Mouse (Mus musculus) embryonic facial prominence, embryonic 12.5 days (tissue): Measurements from ENCODE around the gene Cops3. TPM values are rescaled to one million over a fixed set of nuclear protein-coding genes. Genes with fewer than 3 reads are reported as not detected.

Source experiments
- ATAC-seq: fragments of 200-750 bp; cut with Nextera tagmentation; 2 replicates; pipeline ENCODE4 v1.8.0; 2017; ENCODE audit not compliant: insufficient number of reproducible peaks, insufficient read depth, low FRiP score, low TSS enrichment
- H3K27ac ChIP-seq: fragments of 300-500 bp; sonication (generic); 2 replicates; pipeline ENCODE4 v1.5.1; 2016; ENCODE audit warnings: mild to moderate bottlenecking
- H3K27me3 ChIP-seq: fragments of 300-500 bp; sonication (generic); 2 replicates; pipeline ENCODE4 v1.6.1; 2016; ENCODE audit warnings: mild to moderate bottlenecking, moderate library complexity
- H3K36me3 ChIP-seq: fragments of 300-500 bp; sonication (generic); 2 replicates; pipeline ENCODE4 v1.6.1; 2016; ENCODE audit warnings: mild to moderate bottlenecking
- H3K4me1 ChIP-seq: fragments of 300-500 bp; sonication (generic); 2 replicates; pipeline ENCODE4 v1.6.1; 2016
- H3K4me2 ChIP-seq: fragments of 300-500 bp; sonication (generic); replicated peaks from 2 replicates; pipeline ENCODE4 v1.6.1; 2016; ENCODE audit warnings: mild to moderate bottlenecking, moderate library complexity
- H3K4me3 ChIP-seq: fragments of 300-500 bp; sonication (generic); 2 replicates; pipeline ENCODE4 v1.5.1; 2016; ENCODE audit warnings: mild to moderate bottlenecking
- H3K9ac ChIP-seq: fragments of 300-500 bp; sonication (generic); 2 replicates; pipeline ENCODE4 v1.6.1; 2016; ENCODE audit warnings: mild to moderate bottlenecking, moderate library complexity
- H3K9me3 ChIP-seq: fragments of 300-500 bp; sonication (generic); 2 replicates; pipeline ENCODE4 v1.6.1; 2016; ENCODE audit warnings: mild to moderate bottlenecking, moderate library complexity
- WGBS: fragments of 180-500 bp; shearing (Covaris S2); methylation state at CpG from one replicate; pipeline ENCODE4 v1.1.7; 2016; 5-methylcytosine and 5-hydroxymethylcytosine counted together
- polyA plus RNA-seq: library from polyadenylated mRNA; unstranded; fragments of >200 nt; fragmentation: Nextera tagmentation; extraction: Ambion mirVana; gene quantifications from 2 replicates; pipeline ENCODE4 v1.2.1, GENCODE M21; 2016

The Cops3 gene
- polyA plus RNA-seq: 200 and 218 TPM in 2 replicates

GRCm38 (mm10) chr11:59839459-59840126, at the start of gene Cops3:
TSS of gene Cops3 (minus strand) at chr11:59839838.
- H3K27me3 ChIP-seq: no peaks in the 10 kb centered on the region
- H3K4me1 ChIP-seq: peaks cover 22% of the 10 kb centered on the region
- peak within 1 kb of the TSS; percentile 98 for H3K27ac ChIP-seq
- peak within 1 kb of the TSS; percentile 57 for H3K4me2 ChIP-seq
- WGBS: 2% methylated on average over 43 of the region's 43 CpGs
- peak within 1 kb of the TSS; percentile 92 for H3K4me3 ChIP-seq
- peak; percentile 96 for ATAC-seq
- no peaks in the 10 kb centered on the region for H3K9me3 ChIP-seq
- H3K36me3 ChIP-seq: peaks cover 15% of the 10 kb centered on the region
- H3K9ac ChIP-seq: peak within 1 kb of the TSS; percentile 91

- 74% methylated on average over 5 of the region's 5 CpGs for WGBS
- Histone ChIP-seq H3K4me3 (no peak overlapping the region), H3K4me1 (no peaks in the 10 kb centered on the region), H3K27ac (no peak overlapping the region), H3K4me2 (no peak overlapping the region), H3K36me3 (no peaks in the 10 kb centered on the region), H3K9ac (no peak overlapping the region), H3K27me3 (no peaks in the 10 kb centered on the region), H3K9me3 (no peaks in the 10 kb centered on the region)
- no peak for ATAC-seq
Observed at GRCm38 (mm10) chr11:59888151-59888550, 48.5 kb upstream of the Cops3 start.

- H3K4me1 ChIP-seq: no peaks in the 10 kb centered on the region
- H3K36me3 ChIP-seq: no peaks in the 10 kb centered on the region
- H3K27me3 ChIP-seq: no peaks in the 10 kb centered on the region
- H3K9ac ChIP-seq: no peak overlapping the region
- no peak overlapping the region for H3K4me3 ChIP-seq
- no peaks in the 10 kb centered on the region for H3K9me3 ChIP-seq
- ATAC-seq: no peak
- 87% methylated on average over 1 of the region's 1 CpGs for WGBS
- H3K4me2 ChIP-seq: no peak overlapping the region
- H3K27ac ChIP-seq: no peak overlapping the region
Observed at GRCm38 (mm10) chr11:59886952-59887351, 47.3 kb upstream of the Cops3 start.

- Histone ChIP-seq H3K36me3 (no peaks in the 10 kb centered on the region), H3K9me3 (no peaks in the 10 kb centered on the region), H3K4me2 (no peak overlapping the region), H3K27me3 (no peaks in the 10 kb centered on the region), H3K9ac (no peak overlapping the region), H3K27ac (no peak overlapping the region; the same call in 1 of the 2 replicates), H3K4me1 (no peaks in the 10 kb centered on the region), H3K4me3 (no peak overlapping the region)
- no peak for ATAC-seq
- WGBS: 59% methylated on average over 17 of the region's 17 CpGs
Observed at GRCm38 (mm10) chr11:59885217-59885986, 45.8 kb upstream of the Cops3 start.

- ATAC-seq: peak; percentile 78; the same call in 1 of the 2 replicates
- 23% methylated on average over 2 of the region's 2 CpGs for WGBS
- Histone ChIP-seq H3K4me3 (no peak overlapping the region), H3K9me3 (no peaks in the 10 kb centered on the region), H3K27me3 (no peaks in the 10 kb centered on the region), H3K36me3 (peaks cover 24% of the 10 kb centered on the region), H3K9ac (no peak overlapping the region), H3K4me2 (no peak overlapping the region), H3K27ac (no peak overlapping the region), H3K4me1 (no peaks in the 10 kb centered on the region)
Observed at GRCm38 (mm10) chr11:59880031-59880430, 40.4 kb upstream of the Cops3 start.

- ATAC-seq: no peak
- no peaks in the 10 kb centered on the region for H3K4me1 ChIP-seq
- no peak overlapping the region for H3K27ac ChIP-seq
- H3K9ac ChIP-seq: no peak overlapping the region
- peaks cover 27% of the 10 kb centered on the region for H3K36me3 ChIP-seq
- H3K4me2 ChIP-seq: no peak overlapping the region
- WGBS: 83% methylated on average over 8 of the region's 8 CpGs
- H3K27me3 ChIP-seq: no peaks in the 10 kb centered on the region
- H3K4me3 ChIP-seq: no peak overlapping the region
- H3K9me3 ChIP-seq: no peaks in the 10 kb centered on the region
Observed at GRCm38 (mm10) chr11:59872124-59872523, 32.5 kb upstream of the Cops3 start.

- Histone ChIP-seq H3K9me3 (no peaks in the 10 kb centered on the region), H3K4me1 (no peaks in the 10 kb centered on the region), H3K36me3 (no peaks in the 10 kb centered on the region), H3K27me3 (no peaks in the 10 kb centered on the region), H3K27ac (no peak overlapping the region), H3K4me3 (no peak overlapping the region), H3K9ac (no peak overlapping the region), H3K4me2 (no peak overlapping the region)
- no peak for ATAC-seq
- WGBS: 89% methylated on average over 6 of the region's 6 CpGs
Observed at GRCm38 (mm10) chr11:59864316-59864715, 24.7 kb upstream of the Cops3 start.

- H3K27me3 ChIP-seq: no peaks in the 10 kb centered on the region
- no peaks in the 10 kb centered on the region for H3K36me3 ChIP-seq
- H3K9ac ChIP-seq: no peak overlapping the region
- no peak for ATAC-seq
- no peaks in the 10 kb centered on the region for H3K4me1 ChIP-seq
- no peak overlapping the region for H3K4me3 ChIP-seq
- WGBS: 85% methylated on average over 11 of the region's 11 CpGs
- no peak overlapping the region for H3K27ac ChIP-seq
- H3K4me2 ChIP-seq: no peak overlapping the region
- no peaks in the 10 kb centered on the region for H3K9me3 ChIP-seq
Observed at GRCm38 (mm10) chr11:59860467-59860866, 20.8 kb upstream of the Cops3 start.

- Histone ChIP-seq H3K4me1 (peaks cover 9% of the 10 kb centered on the region; the same call in 1 of the 2 replicates), H3K9ac (no peak overlapping the region), H3K27me3 (no peaks in the 10 kb centered on the region), H3K9me3 (no peaks in the 10 kb centered on the region), H3K27ac (no peak overlapping the region), H3K36me3 (0 out of 2 replicates have a peak, but pooled peaks cover 5% of the 10 kb centered on the region), H3K4me2 (no peak overlapping the region), H3K4me3 (no peak overlapping the region)
- no peak for ATAC-seq
- WGBS: 72% methylated on average over 3 of the region's 3 CpGs
Observed at GRCm38 (mm10) chr11:59852865-59853264, 13.2 kb upstream of the Cops3 start.

GRCm38 (mm10) chr11:59847891-59848884, 8.6 kb upstream of the Cops3 start:
- Histone ChIP-seq H3K4me3 (peak overlapping the region; percentile 74), H3K4me1 (peaks cover 14% of the 10 kb centered on the region; the same call in 1 of the 2 replicates), H3K9ac (peak overlapping the region; percentile 86), H3K9me3 (no peaks in the 10 kb centered on the region), H3K4me2 (peak overlapping the region; percentile 70), H3K27ac (peak overlapping the region; percentile 87), H3K36me3 (no peaks in the 10 kb centered on the region), H3K27me3 (no peaks in the 10 kb centered on the region)
- under 1% methylated on average over 69 of the region's 69 CpGs for WGBS
- ATAC-seq: peak; percentile 80

- WGBS: 12% methylated on average over 2 of the region's 2 CpGs
- no peaks in the 10 kb centered on the region for H3K9me3 ChIP-seq
- H3K27ac ChIP-seq: no peak overlapping the region
- peaks cover 17% of the 10 kb centered on the region; the same call in 1 of the 2 replicates for H3K4me1 ChIP-seq
- H3K4me2 ChIP-seq: peak overlapping the region; percentile 70; the same call in 1 of the 2 replicates
- no peak for ATAC-seq
- no peak overlapping the region for H3K4me3 ChIP-seq
- no peak overlapping the region for H3K9ac ChIP-seq
- H3K36me3 ChIP-seq: no peaks in the 10 kb centered on the region
- H3K27me3 ChIP-seq: no peaks in the 10 kb centered on the region
Observed at GRCm38 (mm10) chr11:59847131-59847530, 7.5 kb upstream of the Cops3 start.
